In the genomic region with DNA sequence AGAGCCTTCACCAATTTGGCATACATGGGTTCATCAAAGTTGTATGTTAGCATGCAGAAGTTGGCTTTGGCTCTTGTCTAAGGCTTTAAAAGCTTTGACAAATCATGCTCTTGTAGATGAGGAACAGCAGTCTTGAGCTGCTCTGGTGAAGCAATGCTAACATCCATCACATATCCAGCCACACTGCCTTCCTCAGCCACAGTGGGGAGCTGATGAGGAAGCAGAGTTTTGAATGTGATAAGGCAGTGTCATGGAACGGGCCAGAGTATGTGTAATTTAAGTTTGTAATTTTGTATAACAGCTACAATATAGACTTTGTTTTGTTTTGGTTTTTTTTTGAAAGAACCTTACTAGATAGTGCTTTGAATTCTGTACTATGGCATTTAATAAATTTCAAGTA, we compare ENCODE assay signal across 13 mouse cellular contexts. TPM values are rescaled to one million over a fixed set of nuclear protein-coding genes. Genes with fewer than 3 reads are reported as not detected.
DNase-seq lines count a peak whose midpoint lies in the region; ATAC-seq and TF ChIP-seq lines count a peak whose summit lies in the region.
"Had no signal": no experiment of that assay in that cellular context is flagged by ENCODE, and none has a peak within 500 bp of the region (broad histone marks: within the 10 kb centered on the region; RNA-seq: fewer than 3 reads in every experiment).

No protein-coding gene starts in this region.

- TF ChIP-seq CTCF in forebrain, postnatal 0 days (IDR thresholded peaks at IDR 0.05; ENCODE audit: low read depth) = peak; percentile 34; the same call in 1 of the 2 replicates
- TF ChIP-seq CTCF in lung, postnatal 0 days (IDR thresholded peaks at IDR 0.05) = peak; percentile 59

- H3K27ac ChIP-seq in forebrain, postnatal 0 days (ENCODE audit: low read depth, low read length) = no peak overlapping the region
- H3K27ac ChIP-seq in forebrain, embryonic 11.5 days (ENCODE audit: low read depth, low read length) = no peak overlapping the region
- H3K27ac ChIP-seq in lung, postnatal 0 days (ENCODE audit: low read length) = no peak overlapping the region
- H3K27ac ChIP-seq: heart, embryonic 13.5 days; limb, embryonic 15.5 days; stomach, embryonic 15.5 days had no signal

- no peak for TF ChIP-seq EP300 in lung, postnatal 0 days (IDR thresholded peaks at IDR 0.05)

- ATAC-seq in forebrain, postnatal 0 days = no peak
- no peak for ATAC-seq in forebrain, embryonic 11.5 days (replicated peaks; ENCODE audit: low FRiP score)
- ATAC-seq in lung, postnatal 0 days = no peak
- ATAC-seq in megakaryocyte-erythroid progenitor cell, adult 5-6 weeks (replicated peaks; ENCODE audit: low FRiP score, low TSS enrichment, poor library complexity, severe bottlenecking) = peak; percentile 89; the same call in 1 of the 2 replicates
- ATAC-seq: forebrain, embryonic 14.5 days; intestine, embryonic 16.5 days had no signal

- H3K4me1 ChIP-seq in forebrain, postnatal 0 days (ENCODE audit: insufficient read depth) = no peaks in the 10 kb centered on the region
- no peaks in the 10 kb centered on the region for H3K4me1 ChIP-seq in forebrain, embryonic 11.5 days (replicated peaks; ENCODE audit: control insufficient read depth, insufficient read depth, low read length)
- no peaks in the 10 kb centered on the region for H3K4me1 ChIP-seq in lung, postnatal 0 days (ENCODE audit: insufficient read depth, low read depth, low read length)
- H3K4me1 ChIP-seq: limb, embryonic 15.5 days; stomach, embryonic 15.5 days had no signal

- no peaks in the 10 kb centered on the region for H3K27me3 ChIP-seq in forebrain, postnatal 0 days (ENCODE audit: insufficient read depth, low read length)
- H3K27me3 ChIP-seq in forebrain, embryonic 11.5 days (ENCODE audit: control insufficient read depth, insufficient read depth, low read length) = no peaks in the 10 kb centered on the region
- H3K27me3 ChIP-seq in lung, postnatal 0 days (replicated peaks; ENCODE audit: insufficient read depth, low read length) = no peaks in the 10 kb centered on the region
- H3K27me3 ChIP-seq: heart, embryonic 13.5 days; limb, embryonic 15.5 days; stomach, embryonic 15.5 days had no signal

- 74% methylated on average over 1 of the region's 1 CpGs for WGBS in forebrain, postnatal 0 days
- WGBS in forebrain, embryonic 11.5 days = 84% methylated on average over 1 of the region's 1 CpGs
- whole genome bisulfite sequencing in lung, postnatal 0 days = 42% methylated on average over 1 of the region's 1 CpGs

- H3K4me2 ChIP-seq in forebrain, postnatal 0 days (ENCODE audit: low read depth) = no peak overlapping the region
- no peak overlapping the region for H3K4me2 ChIP-seq in forebrain, embryonic 11.5 days (ENCODE audit: low read depth, low read length, severe bottlenecking)
- no peak overlapping the region for H3K4me2 ChIP-seq in lung, postnatal 0 days (replicated peaks; ENCODE audit: low read depth, low read length)
- H3K4me2 ChIP-seq: heart, embryonic 13.5 days; limb, embryonic 15.5 days; stomach, embryonic 15.5 days had no signal

- no peaks in the 10 kb centered on the region for H3K9me3 ChIP-seq in forebrain, postnatal 0 days (ENCODE audit: low read length)
- no peaks in the 10 kb centered on the region for H3K9me3 ChIP-seq in forebrain, embryonic 11.5 days (ENCODE audit: control insufficient read depth, low read length)
- H3K9me3 ChIP-seq in lung, postnatal 0 days (ENCODE audit: low read length) = no peaks in the 10 kb centered on the region
- H3K9me3 ChIP-seq: heart, embryonic 13.5 days; limb, embryonic 15.5 days; stomach, embryonic 15.5 days had no signal

- no peak for DNase-seq in forebrain, postnatal 0 days
- no peak for DNase-seq in forebrain, embryonic 11.5 days (ENCODE audit: low spot score)
- peak; percentile 35 for DNase-seq in lung, postnatal 0 days (ENCODE audit: low spot score)
- DNase-seq in lung, postnatal 14 days = no peak
- DNase-seq in c-Kit-positive CD71-negative TER-119-negative erythroid progenitor cells, embryonic 14.5 days (ENCODE audit: low read depth) = peak; percentile 12
- DNase-seq in left cerebral cortex, adult 8-10 months (ENCODE audit: low spot score in 2 of 2) = no peak
- no peak for DNase-seq in urinary bladder, postnatal 4 days (ENCODE audit: low spot score in 2 of 2)

- no peak overlapping the region for H3K4me3 ChIP-seq in forebrain, postnatal 0 days (ENCODE audit: low read depth, low read length)
- no peak overlapping the region for H3K4me3 ChIP-seq in forebrain, embryonic 11.5 days (ENCODE audit: low read depth, low read length)
- H3K4me3 ChIP-seq in lung, postnatal 0 days (ENCODE audit: low read depth, low read length) = no peak overlapping the region
- H3K4me3 ChIP-seq: heart, embryonic 13.5 days; limb, embryonic 15.5 days; stomach, embryonic 15.5 days had no signal

- no peak overlapping the region for H3K9ac ChIP-seq in forebrain, postnatal 0 days
- no peak overlapping the region for H3K9ac ChIP-seq in forebrain, embryonic 11.5 days (ENCODE audit: low read length)
- H3K9ac ChIP-seq in lung, postnatal 0 days (replicated peaks; ENCODE audit: low read depth) = no peak overlapping the region
- H3K9ac ChIP-seq: heart, embryonic 13.5 days; limb, embryonic 15.5 days; stomach, embryonic 15.5 days had no signal

- H3K36me3 ChIP-seq in forebrain, postnatal 0 days (ENCODE audit: insufficient read depth) = no peaks in the 10 kb centered on the region
- no peaks in the 10 kb centered on the region for H3K36me3 ChIP-seq in forebrain, embryonic 11.5 days (ENCODE audit: control insufficient read depth, insufficient read depth, low read length)
- no peaks in the 10 kb centered on the region for H3K36me3 ChIP-seq in lung, postnatal 0 days (ENCODE audit: insufficient read depth, low read length)
- H3K36me3 ChIP-seq: limb, embryonic 15.5 days; stomach, embryonic 15.5 days had no signal

RNA-seq across cellular contexts. Expression of a gene that starts 36.3 kb away (rescaled TPM):
- 13.5 and 22.1 TPM in 2 replicates for total RNA-seq in forebrain, postnatal 0 days (2014; rRNA removed)
- polyA plus RNA-seq in forebrain, postnatal 0 days (2015; fragmentation: Nextera tagmentation; extraction: Ambion mirVana) = 1.2 and 4.2 TPM in 2 replicates
- 10.1 and 14.5 TPM in 2 replicates for polyA plus RNA-seq in forebrain, embryonic 11.5 days (2014; fragmentation: Nextera tagmentation; extraction: Ambion mirVana)
- 8.8 and 10.8 TPM in 2 replicates for polyA plus RNA-seq in lung, postnatal 0 days (2015; fragmentation: Nextera tagmentation; extraction: Ambion mirVana)
- total RNA-seq in megakaryocyte-erythroid progenitor cell, adult 5-6 weeks (2014; fragmentation: Nextera tagmentation) = 25.8 and 29.9 TPM in 2 replicates
- total RNA-seq in megakaryocyte-erythroid progenitor cell, adult 5-6 weeks (2017) = 16.6 and 23.4 TPM in 2 replicates
- total RNA-seq in left cerebral cortex, adult 8-10 months (2022) = 10 to 100 TPM; 46.1 to 69.6 (median 60.0) TPM

Comparison
In these comparisons a context has a peak if more than half of its experiments do, and no peak if none do; other contexts are left out.
1. DNase-seq: peak in lung, postnatal 0 days (single experiment) and c-Kit-positive CD71-negative TER-119-negative erythroid progenitor cells, embryonic 14.5 days (single experiment); none in forebrain, postnatal 0 days (single experiment), forebrain, embryonic 11.5 days (single experiment), lung, postnatal 14 days (single experiment), left cerebral cortex, adult 8-10 months (0 of 2) and urinary bladder, postnatal 4 days (0 of 2).